ENCODE assay signal across 8 mouse cellular contexts in the genomic region with DNA sequence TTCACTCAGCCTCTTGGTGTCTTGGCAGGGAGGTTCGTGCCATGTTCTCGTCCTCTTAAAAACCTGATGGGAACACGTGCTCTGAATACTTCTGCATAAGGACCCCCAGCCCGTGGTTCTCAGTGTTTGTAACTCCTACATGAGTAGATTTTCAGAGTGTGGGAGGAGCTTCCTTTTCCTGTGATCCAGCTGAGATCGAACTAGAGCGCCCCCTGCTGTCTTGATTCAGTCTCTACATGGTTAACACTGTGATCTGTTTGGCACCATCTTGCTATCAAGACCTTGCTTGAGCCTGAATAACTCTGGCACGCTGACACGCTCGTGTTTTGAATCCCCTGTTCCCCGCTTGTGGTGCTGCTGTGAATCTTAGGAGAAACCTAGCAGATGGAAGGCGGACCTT.
DNase-seq lines count a peak whose midpoint lies in the region; ATAC-seq and TF ChIP-seq lines count a peak whose summit lies in the region.

No protein-coding gene starts in this region.

- H3K9me3 ChIP-seq in forebrain, postnatal 0 days (ENCODE audit: low read length): no peaks in the 10 kb centered on the region
- 0 out of 2 replicates have a peak, but pooled peaks cover 3% of the 10 kb centered on the region for H3K9me3 ChIP-seq in forebrain, embryonic 12.5 days
- H3K9me3 ChIP-seq in ES-E14 (ENCODE audit: control insufficient read depth, insufficient read depth, low read depth, low read length): no peaks in the 10 kb centered on the region

- H3K27ac ChIP-seq in forebrain, postnatal 0 days (ENCODE audit: low read depth, low read length): no peak overlapping the region
- no peak overlapping the region for H3K27ac ChIP-seq in forebrain, embryonic 12.5 days
- no peak overlapping the region for H3K27ac ChIP-seq in ES-E14 (ENCODE audit: insufficient read depth, low read depth, low read length, poor library complexity, severe bottlenecking)
- no peak overlapping the region for H3K27ac ChIP-seq in spleen, adult 2 months (ENCODE audit: insufficient read depth, low read length)

- 52% methylated on average over 11 of the region's 11 CpGs for WGBS in forebrain, postnatal 0 days
- WGBS in forebrain, embryonic 12.5 days: 60% methylated on average over 11 of the region's 11 CpGs
- 56% methylated on average over 11 of the region's 11 CpGs for WGBS in spleen, adult 2 months

- no peaks in the 10 kb centered on the region for H3K36me3 ChIP-seq in forebrain, postnatal 0 days (ENCODE audit: insufficient read depth)
- H3K36me3 ChIP-seq in forebrain, embryonic 12.5 days (replicated peaks): no peaks in the 10 kb centered on the region
- H3K36me3 ChIP-seq in ES-E14 (ENCODE audit: control insufficient read depth, insufficient read depth, low read length, poor library complexity, severe bottlenecking): no peaks in the 10 kb centered on the region
- no peaks in the 10 kb centered on the region for H3K36me3 ChIP-seq in spleen, adult 2 months (ENCODE audit: control insufficient read depth, insufficient read depth, low read length)

- no peak overlapping the region for H3K9ac ChIP-seq in forebrain, postnatal 0 days
- no peak overlapping the region for H3K9ac ChIP-seq in forebrain, embryonic 12.5 days
- H3K9ac ChIP-seq in ES-E14 (ENCODE audit: insufficient read depth, low read depth, low read length, poor library complexity, severe bottlenecking): no peak overlapping the region; the same call in 1 of the 2 replicates

- TF ChIP-seq POLR2A in spleen, adult 2 months (IDR thresholded peaks at IDR 0.05; ENCODE audit: low read depth, low read length): no peak

- TF ChIP-seq CTCF in forebrain, postnatal 0 days (IDR thresholded peaks at IDR 0.05; ENCODE audit: low read depth): peak; percentile 67
- peak; percentile 8; the same call in 1 of the 2 replicates for TF ChIP-seq CTCF in spleen, adult 2 months (IDR thresholded peaks at IDR 0.05; ENCODE audit: extremely low read depth, insufficient read depth, insufficient read length, insufficient replicate concordance)

- in situ Hi-C loops in ES-E14 (cut with MboI; ENCODE audit: low sequenced_read_pairs in 2 of 2, unreplicated experiment in 2 of 2): no loop called here

- no peaks in the 10 kb centered on the region for H3K27me3 ChIP-seq in forebrain, postnatal 0 days (ENCODE audit: insufficient read depth, low read length)
- peaks cover 5% of the 10 kb centered on the region; the same call in 1 of the 2 replicates for H3K27me3 ChIP-seq in forebrain, embryonic 12.5 days
- H3K27me3 ChIP-seq in spleen, adult 2 months (ENCODE audit: control insufficient read depth, insufficient read depth, low read length): no peaks in the 10 kb centered on the region

- DNase-seq in forebrain, postnatal 0 days: peak; percentile 60
- peak; percentile 71 for DNase-seq in ES-E14 (ENCODE audit: low read depth, low spot score)
- DNase-seq in cerebellum, adult 11 months: peak; percentile 69
- peak; percentile 12 to 22 for DNase-seq in gastrocnemius, adult 8-10 months (ENCODE audit: low spot score in 2 of 2)
- DNase-seq in layer of hippocampus, adult 8-10 months (ENCODE audit: low spot score in 2 of 2): peak; percentile 40 to 62
- peak; percentile 75 for DNase-seq in lung, postnatal 25 days (ENCODE audit: low spot score)
- DNase-seq in spleen, adult 2 months (ENCODE audit: low read depth in 1 of 2, low spot score in 2 of 2): peak in 1 of 2 experiments; percentile 33

- peak; percentile 38; the same call in 1 of the 2 replicates for ATAC-seq in forebrain, postnatal 0 days
- no peak for ATAC-seq in forebrain, embryonic 12.5 days (ENCODE audit: low FRiP score)

- no peaks in the 10 kb centered on the region for H3K4me1 ChIP-seq in forebrain, postnatal 0 days (ENCODE audit: insufficient read depth)
- no peaks in the 10 kb centered on the region for H3K4me1 ChIP-seq in forebrain, embryonic 12.5 days
- H3K4me1 ChIP-seq in ES-E14 (ENCODE audit: control insufficient read depth in 2 of 2, insufficient read depth in 2 of 2, low read length in 2 of 2, poor library complexity in 1 of 2): no peaks in the 10 kb centered on the region
- no peaks in the 10 kb centered on the region for H3K4me1 ChIP-seq in spleen, adult 2 months (ENCODE audit: control insufficient read depth, insufficient read depth, insufficient read length)

- H3K4me2 ChIP-seq in forebrain, postnatal 0 days (ENCODE audit: low read depth): no peak overlapping the region
- H3K4me2 ChIP-seq in forebrain, embryonic 12.5 days: no peak overlapping the region

- H3K4me3 ChIP-seq in forebrain, postnatal 0 days (ENCODE audit: low read depth, low read length): no peak overlapping the region
- H3K4me3 ChIP-seq in forebrain, embryonic 12.5 days (replicated peaks): no peak overlapping the region
- H3K4me3 ChIP-seq in ES-E14 (ENCODE audit: insufficient read depth in 1 of 2, low read depth in 1 of 2, low read length in 2 of 2, poor library complexity in 1 of 2, severe bottlenecking in 1 of 2): peak overlapping the region in 1 of 2 experiments; percentile 11; a peak in 1 of 4 replicates
- no peak overlapping the region for H3K4me3 ChIP-seq in spleen, adult 2 months (ENCODE audit: extremely low read depth, insufficient read depth, insufficient read length)

TF ChIP-seq in ES-E14, 5 proteins besides CTCF, POLR2A, EP300 and RAD21:
- no peak for TF ChIP-seq ZC3H11A (IDR thresholded peaks at IDR 0.05; ENCODE audit: borderline replicate concordance, low read depth, low read length)
- TF ChIP-seq ZNF384 (IDR thresholded peaks at IDR 0.05; ENCODE audit: low read depth, low read length): no peak
- TF ChIP-seq CHD2 (IDR thresholded peaks at IDR 0.05; ENCODE audit: low read depth, low read length): no peak
- no peak for TF ChIP-seq MAFK (IDR thresholded peaks at IDR 0.05; ENCODE audit: insufficient read depth, low read depth, low read length)
- TF ChIP-seq HCFC1 (IDR thresholded peaks at IDR 0.05; ENCODE audit: borderline replicate concordance, insufficient read depth, low read length): no peak
